Mouse (Mus musculus): Measurements from ENCODE around the gene Arid5a.

Arid5a gene

GRCm38 (mm10) chr1:36371934-36372845, 64.7 kb downstream of the Arid5a start, which contains the start of gene Fer1l5:
TSS of gene Fer1l5 (plus strand) at chr1:36372291.
- in situ Hi-C loops (cut with MboI; ENCODE audit: unreplicated experiment in 2 of 2) = loop anchor here in 1 of 2 experiments (25.0 kb wide), 1 partner anchor 315 kb away; the partner anchor contains the start of genes Cox5b and Fam178b

All from v-Abl transformed pro-B cells (cell line).